Mouse (Mus musculus) forebrain, embryonic 13.5 days (tissue): Measurements from ENCODE around the gene Acss2. TPM values are rescaled to one million over a fixed set of nuclear protein-coding genes. Genes with fewer than 3 reads are reported as not detected.
"Not testable (repeated sequence)": the region's sequence is repeated elsewhere in the genome, so short reads cannot be mapped to it uniquely, and the experiment has no call there.

Experiments
- ATAC-seq: fragments of 200-750 bp; cut with Nextera tagmentation; 2 replicates; pipeline ENCODE4 v1.8.0; 2017
- H3K27ac ChIP-seq: fragments of 300-500 bp; sonication (generic); 2 replicates; pipeline ENCODE4 v1.5.1; 2015; ENCODE audit warnings: inconsistent platforms, mild to moderate bottlenecking, moderate library complexity
- H3K27me3 ChIP-seq: fragments of 300-500 bp; sonication (generic); 2 replicates; pipeline ENCODE4 v1.6.1; 2015; ENCODE audit warnings: mild to moderate bottlenecking, inconsistent platforms
- H3K36me3 ChIP-seq: fragments of 300-500 bp; sonication (generic); 2 replicates; pipeline ENCODE4 v1.6.1; 2015; ENCODE audit warnings: mild to moderate bottlenecking, inconsistent platforms; ENCODE audit not compliant: poor library complexity, severe bottlenecking
- H3K4me1 ChIP-seq: fragments of 300-500 bp; sonication (generic); 2 replicates; pipeline ENCODE4 v1.6.1; 2015; ENCODE audit warnings: inconsistent platforms
- H3K4me2 ChIP-seq: fragments of 300-500 bp; sonication (generic); 2 replicates; pipeline ENCODE4 v1.6.1; 2015; ENCODE audit warnings: inconsistent platforms, mild to moderate bottlenecking, moderate library complexity
- H3K4me3 ChIP-seq: fragments of 300-500 bp; sonication (generic); 2 replicates; pipeline ENCODE4 v1.5.1; 2015; ENCODE audit warnings: mild to moderate bottlenecking, inconsistent platforms
- H3K9ac ChIP-seq: fragments of 300-500 bp; sonication (generic); 2 replicates; pipeline ENCODE4 v1.6.1; 2015; ENCODE audit warnings: mild to moderate bottlenecking, inconsistent platforms
- H3K9me3 ChIP-seq: fragments of 300-500 bp; sonication (generic); replicated peaks from 2 replicates; pipeline ENCODE4 v1.6.1; 2016; ENCODE audit warnings: inconsistent platforms
- WGBS: fragments of 180-500 bp; shearing (Covaris S2); methylation state at CpG from one replicate; pipeline ENCODE4 v1.1.7; 2015; 5-methylcytosine and 5-hydroxymethylcytosine counted together
- polyA plus RNA-seq: library from polyadenylated mRNA; unstranded; fragments of >200 nt; fragmentation: Nextera tagmentation; extraction: Ambion mirVana; gene quantifications from 2 replicates; pipeline ENCODE4 v1.2.1, GENCODE M21; 2015

Acss2 gene
- polyA plus RNA-seq, 1 experiment from 2014 or later, result 19.0 TPM

GRCm38 (mm10) chr2:155603707-155604106 lies 86.0 kb downstream of the Acss2 start:
- no peak overlapping the region for H3K9ac ChIP-seq
- no peak overlapping the region for H3K27ac ChIP-seq
- H3K4me2 ChIP-seq, result no peak overlapping the region
- H3K4me3 ChIP-seq, result no peak overlapping the region
- H3K4me1 ChIP-seq, result no peaks in the 10 kb centered on the region
- no peaks in the 10 kb centered on the region for H3K36me3 ChIP-seq
- no peaks in the 10 kb centered on the region for H3K9me3 ChIP-seq
- H3K27me3 ChIP-seq, result no peaks in the 10 kb centered on the region
- 65% methylated on average over 3 of the region's 3 CpGs for WGBS
- ATAC-seq, result no peak

DNA sequence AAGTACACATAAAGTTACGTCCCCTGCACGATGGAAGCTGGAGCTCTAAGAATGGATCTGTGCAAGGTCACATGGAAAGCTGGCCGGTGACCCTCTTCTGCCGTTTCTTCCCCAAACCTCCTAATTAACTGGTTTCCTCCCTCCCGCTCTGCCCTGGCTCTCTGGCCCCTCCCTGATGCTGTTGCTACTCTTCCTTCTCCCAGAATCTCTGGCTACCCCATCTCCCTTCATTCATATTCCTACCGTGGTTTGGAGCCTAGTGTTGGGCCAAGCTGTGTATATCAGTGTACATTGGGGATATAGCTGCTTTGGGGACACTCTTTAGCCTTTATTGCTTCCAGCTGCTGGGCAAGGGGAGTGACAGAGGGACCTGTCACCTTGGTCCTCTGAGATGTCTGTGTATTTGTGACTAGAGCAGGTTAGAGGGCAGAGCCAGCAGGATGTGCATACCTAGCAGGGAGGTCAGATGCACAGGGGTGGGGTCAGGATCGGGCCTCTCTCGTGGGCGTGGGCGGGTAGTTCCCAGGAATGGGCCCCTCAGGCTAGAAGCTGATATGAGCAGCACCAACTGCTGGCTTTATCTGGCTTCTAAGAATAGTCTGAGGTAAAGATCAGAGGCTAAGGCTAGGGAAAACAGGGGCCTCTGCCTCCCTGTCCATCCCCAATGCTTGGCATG lies 87.0 kb downstream of the Acss2 start:
- WGBS, result 52% methylated on average over 10 of the region's 10 CpGs
- Histone ChIP-seq H3K27me3 (no peaks in the 10 kb centered on the region), H3K4me3 (no peak overlapping the region), H3K4me2 (no peak overlapping the region), H3K36me3 (no peaks in the 10 kb centered on the region), H3K9me3 (no peaks in the 10 kb centered on the region), H3K4me1 (no peaks in the 10 kb centered on the region), H3K9ac (no peak overlapping the region), H3K27ac (no peak overlapping the region)
- no peak for ATAC-seq

GRCm38 (mm10) chr2:155605236-155605589 lies 87.5 kb downstream of the Acss2 start:
- not testable (repeated sequence) for H3K9me3 ChIP-seq, H3K36me3 ChIP-seq, ATAC-seq, H3K27me3 ChIP-seq, H3K9ac ChIP-seq, H3K4me2 ChIP-seq, H3K27ac ChIP-seq, H3K4me1 ChIP-seq, H3K4me3 ChIP-seq
- WGBS, result 78% methylated on average over 4 of the region's 4 CpGs

GRCm38 (mm10) chr2:155606360-155606759 lies 88.6 kb downstream of the Acss2 start:
- H3K4me1 ChIP-seq, result no peaks in the 10 kb centered on the region
- H3K4me3 ChIP-seq, result no peak overlapping the region
- no peak overlapping the region for H3K9ac ChIP-seq
- no peak overlapping the region for H3K27ac ChIP-seq
- H3K27me3 ChIP-seq, result no peaks in the 10 kb centered on the region
- ATAC-seq, result no peak
- no peak overlapping the region for H3K4me2 ChIP-seq
- no peaks in the 10 kb centered on the region for H3K9me3 ChIP-seq
- WGBS, result 78% methylated on average over 4 of the region's 4 CpGs
- H3K36me3 ChIP-seq, result no peaks in the 10 kb centered on the region

- no peak within 1 kb of the TSS for H3K4me2 ChIP-seq
- H3K4me3 ChIP-seq, result no peak within 1 kb of the TSS
- ATAC-seq, result no peak
- no peaks in the 10 kb centered on the region for H3K36me3 ChIP-seq
- no peaks in the 10 kb centered on the region for H3K9me3 ChIP-seq
- WGBS, result 32% methylated on average over 4 of the region's 4 CpGs
- peaks cover 7% of the 10 kb centered on the region for H3K4me1 ChIP-seq
- H3K27ac ChIP-seq, result no peak within 1 kb of the TSS
- H3K27me3 ChIP-seq, result 0 out of 2 replicates have a peak, but pooled peaks cover 9% of the 10 kb centered on the region
- no peak within 1 kb of the TSS for H3K9ac ChIP-seq
These were observed 93.2 kb downstream of the Acss2 start, which contains the start of gene Myh7b for GRCm38 (mm10) chr2:155610978-155611377. Myh7b (plus strand) TSS chr2:155611212.

GRCm38 (mm10) chr2:155611834-155612550 lies 94.2 kb downstream of the Acss2 start:
- no peaks in the 10 kb centered on the region for H3K36me3 ChIP-seq
- H3K4me2 ChIP-seq, result no peak overlapping the region
- no peak overlapping the region for H3K27ac ChIP-seq
- 0 out of 2 replicates have a peak, but pooled peaks cover 9% of the 10 kb centered on the region for H3K27me3 ChIP-seq
- H3K9ac ChIP-seq, result no peak overlapping the region
- H3K4me1 ChIP-seq, result peaks cover 7% of the 10 kb centered on the region
- H3K9me3 ChIP-seq, result no peaks in the 10 kb centered on the region
- 80% methylated on average over 9 of the region's 9 CpGs for whole genome bisulfite sequencing
- no peak overlapping the region for H3K4me3 ChIP-seq
- no peak for ATAC-seq

- 7% methylated on average over 20 of the region's 20 CpGs for WGBS
These were observed 95.6 kb downstream of the Acss2 start for GRCm38 (mm10) chr2:155613326-155613755.

GRCm38 (mm10) chr2:155613953-155614352 lies 96.2 kb downstream of the Acss2 start:
- peak overlapping the region; percentile 58 for H3K4me2 ChIP-seq
- no peaks in the 10 kb centered on the region for H3K36me3 ChIP-seq
- H3K4me1 ChIP-seq, result peaks cover 7% of the 10 kb centered on the region
- no peak overlapping the region; the same call in 1 of the 2 replicates for H3K4me3 ChIP-seq
- WGBS, result 78% methylated on average over 8 of the region's 8 CpGs
- no peaks in the 10 kb centered on the region for H3K9me3 ChIP-seq
- no peak overlapping the region for H3K9ac ChIP-seq
- no peak for ATAC-seq
- 0 out of 2 replicates have a peak, but pooled peaks cover 9% of the 10 kb centered on the region for H3K27me3 ChIP-seq
- H3K27ac ChIP-seq, result no peak overlapping the region

More at GRCm38 (mm10) chr2:155613326-155613755, 95.6 kb downstream of the Acss2 start:
- Histone ChIP-seq H3K4me2 (peak overlapping the region; percentile 58), H3K27ac (no peak overlapping the region), H3K9me3 (no peaks in the 10 kb centered on the region), H3K9ac (no peak overlapping the region), H3K4me3 (peak overlapping the region; percentile 26), H3K36me3 (no peaks in the 10 kb centered on the region), H3K4me1 (peaks cover 7% of the 10 kb centered on the region), H3K27me3 (0 out of 2 replicates have a peak, but pooled peaks cover 9% of the 10 kb centered on the region)
- peak; percentile 70; the same call in 1 of the 2 replicates for ATAC-seq

DNA sequence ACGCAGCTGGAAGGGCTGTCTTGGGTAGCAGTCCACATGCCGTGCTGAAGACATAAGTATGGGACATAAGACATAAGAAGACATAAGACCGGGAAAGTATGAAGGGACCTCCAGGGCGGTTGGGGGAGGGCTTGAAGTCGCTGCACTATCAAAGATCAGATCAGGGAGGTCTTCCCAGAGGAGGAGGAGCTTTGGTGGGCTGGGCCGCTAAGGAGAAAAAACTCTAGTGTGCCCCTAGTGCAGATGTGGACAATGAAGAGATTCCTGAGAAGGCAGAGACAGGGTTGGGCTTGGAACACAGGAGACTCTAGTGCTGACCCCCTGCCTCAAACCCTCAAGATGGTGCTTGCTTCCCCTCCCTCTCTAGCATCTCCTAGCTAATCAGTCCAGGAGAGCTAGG lies 99.2 kb downstream of the Acss2 start:
- Histone ChIP-seq H3K9me3 (no peaks in the 10 kb centered on the region), H3K9ac (no peak overlapping the region), H3K27me3 (0 out of 2 replicates have a peak, but pooled peaks cover 12% of the 10 kb centered on the region), H3K4me3 (no peak overlapping the region), H3K4me2 (no peak overlapping the region), H3K27ac (no peak overlapping the region), H3K36me3 (no peaks in the 10 kb centered on the region), H3K4me1 (peaks cover 7% of the 10 kb centered on the region)
- no peak for ATAC-seq
- WGBS, result 56% methylated on average over 6 of the region's 6 CpGs

- Histone ChIP-seq H3K27me3 (0 out of 2 replicates have a peak, but pooled peaks cover 3% of the 10 kb centered on the region), H3K9me3 (no peaks in the 10 kb centered on the region), H3K9ac (no peak overlapping the region), H3K4me3 (no peak overlapping the region), H3K36me3 (no peaks in the 10 kb centered on the region), H3K27ac (no peak overlapping the region), H3K4me1 (no peaks in the 10 kb centered on the region), H3K4me2 (no peak overlapping the region)
- WGBS, result 25% methylated on average over 8 of the region's 8 CpGs
- ATAC-seq, result peak; percentile 51; the same call in 1 of the 2 replicates
These were observed 102.1 kb downstream of the Acss2 start for GRCm38 (mm10) chr2:155619817-155620216.

GRCm38 (mm10) chr2:155622606-155623005 lies 104.9 kb downstream of the Acss2 start:
- H3K9me3 ChIP-seq, result no peaks in the 10 kb centered on the region
- no peaks in the 10 kb centered on the region for H3K4me1 ChIP-seq
- H3K36me3 ChIP-seq, result no peaks in the 10 kb centered on the region
- no peak overlapping the region for H3K27ac ChIP-seq
- H3K9ac ChIP-seq, result no peak overlapping the region
- no peak overlapping the region for H3K4me3 ChIP-seq
- ATAC-seq, result no peak
- H3K27me3 ChIP-seq, result peaks cover 8% of the 10 kb centered on the region
- 30% methylated on average over 11 of the region's 11 CpGs for WGBS
- H3K4me2 ChIP-seq, result no peak overlapping the region

- peaks cover 22% of the 10 kb centered on the region for H3K27me3 ChIP-seq
- 90% methylated on average over 6 of the region's 6 CpGs for WGBS
- no peak overlapping the region for H3K4me3 ChIP-seq
- H3K4me2 ChIP-seq, result no peak overlapping the region
- no peak for ATAC-seq
- H3K27ac ChIP-seq, result no peak overlapping the region
- peaks cover 2% of the 10 kb centered on the region for H3K4me1 ChIP-seq
- no peaks in the 10 kb centered on the region for H3K36me3 ChIP-seq
- no peaks in the 10 kb centered on the region for H3K9me3 ChIP-seq
- no peak overlapping the region for H3K9ac ChIP-seq
These were observed 106.2 kb downstream of the Acss2 start for GRCm38 (mm10) chr2:155623996-155624395.
